Mouse (Mus musculus): ENCODE data around the gene Foxf1. TPM values are rescaled to one million over a fixed set of nuclear protein-coding genes. Genes with fewer than 3 reads are reported as not detected.

Foxf1 gene
- polyA plus RNA-seq, 2 experiments = 0.28 to 0.54 TPM

DNA sequence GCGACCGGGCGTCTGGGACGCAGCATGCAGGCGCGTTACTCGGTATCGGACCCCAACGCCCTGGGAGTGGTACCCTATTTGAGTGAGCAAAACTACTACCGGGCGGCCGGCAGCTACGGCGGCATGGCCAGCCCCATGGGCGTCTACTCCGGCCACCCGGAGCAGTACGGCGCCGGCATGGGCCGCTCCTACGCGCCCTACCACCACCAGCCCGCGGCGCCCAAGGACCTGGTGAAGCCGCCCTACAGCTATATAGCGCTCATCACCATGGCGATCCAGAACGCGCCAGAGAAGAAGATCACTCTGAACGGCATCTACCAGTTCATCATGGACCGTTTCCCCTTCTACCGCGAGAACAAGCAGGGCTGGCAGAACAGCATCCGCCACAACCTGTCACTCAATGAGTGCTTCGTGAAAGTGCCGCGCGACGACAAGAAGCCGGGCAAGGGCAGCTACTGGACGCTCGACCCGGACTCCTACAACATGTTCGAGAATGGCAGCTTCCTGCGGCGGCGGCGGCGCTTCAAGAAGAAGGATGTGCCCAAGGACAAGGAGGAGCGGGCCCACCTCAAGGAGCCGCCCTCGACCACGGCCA is 32.5 kb downstream of the Foxf1 start:
- Histone ChIP-seq H3K36me3 (ENCODE audit: control insufficient read depth, insufficient read depth, low read length) (peaks cover 8% of the 10 kb centered on the region; the same call in 1 of the 2 replicates), H3K9ac (ENCODE audit: low read depth, low read length, severe bottlenecking) (peak overlapping the region; percentile 71), H3K27ac (replicated peaks; ENCODE audit: low read depth, low read length) (peak overlapping the region; percentile 84), H3K9me3 (ENCODE audit: control insufficient read depth, low read length) (no peaks in the 10 kb centered on the region), H3K4me3 (replicated peaks; ENCODE audit: low read length) (peak overlapping the region; percentile 62), H3K27me3 (ENCODE audit: control insufficient read depth, insufficient read depth, low read length) (peaks cover 66% of the 10 kb centered on the region), H3K4me1 (ENCODE audit: control insufficient read depth, insufficient read depth, low read length) (no peaks in the 10 kb centered on the region; the same call in 1 of the 2 replicates), H3K4me2 (replicated peaks; ENCODE audit: low read depth, low read length, severe bottlenecking) (peak overlapping the region; percentile 84)
- no peak for TF ChIP-seq POLR2A (IDR thresholded peaks at IDR 0.05; ENCODE audit: borderline replicate concordance, extremely low read depth, insufficient read depth, insufficient read length)
- under 1% methylated on average over 53 of the region's 55 CpGs for WGBS
- ATAC-seq (ENCODE audit: low FRiP score, low read depth) = peak; percentile 25; the same call in 1 of the 2 replicates
- DNase-seq (ENCODE audit: low spot score) = no peak

DNA sequence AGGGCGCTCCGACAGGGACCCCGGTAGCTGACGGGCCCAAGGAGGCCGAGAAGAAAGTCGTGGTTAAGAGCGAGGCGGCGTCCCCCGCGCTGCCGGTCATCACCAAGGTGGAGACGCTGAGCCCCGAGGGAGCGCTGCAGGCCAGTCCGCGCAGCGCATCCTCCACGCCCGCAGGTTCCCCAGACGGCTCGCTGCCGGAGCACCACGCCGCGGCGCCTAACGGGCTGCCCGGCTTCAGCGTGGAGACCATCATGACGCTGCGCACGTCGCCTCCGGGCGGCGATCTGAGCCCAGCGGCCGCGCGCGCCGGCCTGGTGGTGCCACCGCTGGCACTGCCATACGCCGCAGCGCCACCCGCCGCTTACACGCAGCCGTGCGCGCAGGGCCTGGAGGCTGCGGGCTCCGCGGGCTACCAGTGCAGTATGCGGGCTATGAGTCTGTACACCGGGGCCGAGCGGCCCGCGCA is 33.0 kb downstream of the Foxf1 start:
- no peaks in the 10 kb centered on the region; the same call in 1 of the 2 replicates for H3K4me1 ChIP-seq (ENCODE audit: control insufficient read depth, insufficient read depth, low read length)
- H3K9ac ChIP-seq (ENCODE audit: low read depth, low read length, severe bottlenecking) = peak overlapping the region; percentile 71
- peaks cover 9% of the 10 kb centered on the region; the same call in 1 of the 2 replicates for H3K36me3 ChIP-seq (ENCODE audit: control insufficient read depth, insufficient read depth, low read length)
- H3K4me3 ChIP-seq (replicated peaks; ENCODE audit: low read length) = peak overlapping the region; percentile 62
- TF ChIP-seq POLR2A (IDR thresholded peaks at IDR 0.05; ENCODE audit: borderline replicate concordance, extremely low read depth, insufficient read depth, insufficient read length) = no peak
- H3K9me3 ChIP-seq (ENCODE audit: control insufficient read depth, low read length) = no peaks in the 10 kb centered on the region
- WGBS = under 1% methylated on average over 39 of the region's 62 CpGs
- ATAC-seq (ENCODE audit: low FRiP score, low read depth) (no peak), DNase-seq (ENCODE audit: low spot score) (no peak)
- H3K4me2 ChIP-seq (replicated peaks; ENCODE audit: low read depth, low read length, severe bottlenecking) = peak overlapping the region; percentile 84
- H3K27ac ChIP-seq (replicated peaks; ENCODE audit: low read depth, low read length) = peak overlapping the region; percentile 84
- peaks cover 72% of the 10 kb centered on the region for H3K27me3 ChIP-seq (ENCODE audit: control insufficient read depth, insufficient read depth, low read length)

DNA sequence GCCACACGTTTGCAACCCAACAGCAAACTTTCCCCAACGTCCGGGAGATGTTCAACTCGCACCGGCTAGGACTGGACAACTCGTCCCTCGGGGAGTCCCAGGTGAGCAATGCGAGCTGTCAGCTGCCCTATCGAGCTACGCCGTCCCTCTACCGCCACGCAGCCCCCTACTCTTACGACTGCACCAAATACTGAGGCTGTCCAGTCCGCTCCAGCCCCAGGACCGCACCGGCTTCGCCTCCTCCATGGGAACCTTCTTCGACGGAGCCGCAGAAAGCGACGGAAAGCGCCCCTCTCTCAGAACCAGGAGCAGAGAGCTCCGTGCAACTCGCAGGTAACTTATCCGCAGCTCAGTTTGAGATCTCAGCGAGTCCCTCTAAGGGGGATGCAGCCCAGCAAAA is 33.7 kb downstream of the Foxf1 start:
- under 1% methylated on average over 28 of the region's 28 CpGs for WGBS
- TF ChIP-seq POLR2A (IDR thresholded peaks at IDR 0.05; ENCODE audit: borderline replicate concordance, extremely low read depth, insufficient read depth, insufficient read length) = no peak
- Histone ChIP-seq H3K4me3 (replicated peaks; ENCODE audit: low read length) (peak overlapping the region; percentile 62), H3K27ac (replicated peaks; ENCODE audit: low read depth, low read length) (no peak overlapping the region), H3K27me3 (ENCODE audit: control insufficient read depth, insufficient read depth, low read length) (peaks cover 79% of the 10 kb centered on the region), H3K9ac (ENCODE audit: low read depth, low read length, severe bottlenecking) (peak overlapping the region; percentile 71), H3K36me3 (ENCODE audit: control insufficient read depth, insufficient read depth, low read length) (peaks cover 9% of the 10 kb centered on the region; the same call in 1 of the 2 replicates), H3K4me1 (ENCODE audit: control insufficient read depth, insufficient read depth, low read length) (no peaks in the 10 kb centered on the region; the same call in 1 of the 2 replicates), H3K4me2 (replicated peaks; ENCODE audit: low read depth, low read length, severe bottlenecking) (peak overlapping the region; percentile 84), H3K9me3 (ENCODE audit: control insufficient read depth, low read length) (no peaks in the 10 kb centered on the region)
- DNase-seq (ENCODE audit: low spot score) (no peak), ATAC-seq (ENCODE audit: low FRiP score, low read depth) (no peak)

DNA sequence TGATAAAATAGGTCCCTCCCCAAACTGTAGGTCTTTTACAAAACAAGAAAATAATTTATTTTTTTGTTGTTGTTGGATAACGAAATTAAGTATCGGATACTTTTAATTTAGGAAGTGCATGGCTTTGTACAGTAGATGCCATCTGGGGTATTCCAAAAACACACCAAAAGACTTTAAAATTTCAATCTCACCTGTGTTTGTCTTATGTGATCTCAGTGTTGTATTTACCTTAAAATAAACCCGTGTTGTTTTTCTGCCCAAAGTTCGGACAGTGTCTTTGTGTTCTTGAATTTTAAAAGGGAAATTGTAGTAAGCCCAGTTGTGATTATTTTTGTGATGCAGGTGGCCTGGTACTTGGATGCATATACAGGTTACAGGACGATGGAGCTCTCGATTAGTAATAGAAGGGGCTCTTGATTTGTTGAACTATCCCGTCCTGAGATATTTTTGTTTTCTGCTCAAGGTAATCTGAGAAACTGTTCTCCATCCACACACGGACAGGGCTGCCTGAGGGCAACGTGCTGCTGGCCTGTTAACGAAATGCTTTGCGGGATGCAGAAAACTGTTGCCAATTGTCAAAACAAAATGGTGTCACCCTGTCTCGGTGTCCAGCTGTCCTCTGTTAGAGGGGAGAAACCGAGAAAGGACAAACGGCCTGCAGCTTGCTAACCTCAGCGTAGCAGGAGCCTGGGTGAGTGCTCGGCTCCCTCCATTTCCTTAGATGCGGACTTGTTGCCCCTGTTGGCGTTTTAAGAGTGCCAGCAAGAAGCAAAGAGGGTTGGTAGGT is 34.6 kb downstream of the Foxf1 start:
- H3K36me3 ChIP-seq (ENCODE audit: control insufficient read depth, insufficient read depth, low read length) = peaks cover 9% of the 10 kb centered on the region; the same call in 1 of the 2 replicates
- no peak for ATAC-seq (ENCODE audit: low FRiP score, low read depth)
- DNase-seq (ENCODE audit: low spot score) = no peak
- H3K4me1 ChIP-seq (ENCODE audit: control insufficient read depth, insufficient read depth, low read length) = no peaks in the 10 kb centered on the region
- WGBS = 4% methylated on average over 18 of the region's 18 CpGs
- peak overlapping the region; percentile 62 for H3K4me3 ChIP-seq (replicated peaks; ENCODE audit: low read length)
- no peak for TF ChIP-seq POLR2A (IDR thresholded peaks at IDR 0.05; ENCODE audit: borderline replicate concordance, extremely low read depth, insufficient read depth, insufficient read length)
- peak overlapping the region; percentile 84 for H3K4me2 ChIP-seq (replicated peaks; ENCODE audit: low read depth, low read length, severe bottlenecking)
- H3K9ac ChIP-seq (ENCODE audit: low read depth, low read length, severe bottlenecking) = peak overlapping the region; percentile 71
- H3K27me3 ChIP-seq (ENCODE audit: control insufficient read depth, insufficient read depth, low read length) = peaks cover 83% of the 10 kb centered on the region
- no peak overlapping the region for H3K27ac ChIP-seq (replicated peaks; ENCODE audit: low read depth, low read length)
- H3K9me3 ChIP-seq (ENCODE audit: control insufficient read depth, low read length) = no peaks in the 10 kb centered on the region

Data from limb, embryonic 14.5 days (tissue).